Mouse (Mus musculus) erythroid progenitor cell, adult 5-6 weeks (primary cell): ENCODE results near the gene Pih1d3. TPM values are rescaled to one million over a fixed set of nuclear protein-coding genes. Genes with fewer than 3 reads are reported as not detected.

ENCODE experiments used
- ATAC-seq: replicated peaks from 2 replicates; pipeline ENCODE4 v1.8.0; 2016; ENCODE audit warnings: moderate number of reproducible peaks, mild to moderate bottlenecking, moderate TSS enrichment, inconsistent platforms; ENCODE audit not compliant: poor library complexity, low FRiP score, severe bottlenecking
- total RNA-seq, 2 experiments: library from RNA; stranded (forward) in 1 of 2; stranded (reverse) in 1 of 2; fragments of 150-400 nt in 1 of 2; fragments of 186-747, 209-891 nt in 1 of 2; gene quantifications; 2 replicates each; pipeline versions ENCODE4 v1.2.3 to v1.2.4; 2015 to 2017; ENCODE audit warnings: low replicate concordance in 2 of 2

The Pih1d3 gene
- total RNA-seq (2015; ENCODE audit: low replicate concordance) (not detected in 2 replicates), total RNA-seq (2017; ENCODE audit: low replicate concordance) (not detected in 2 replicates)

GRCm38 (mm10) chr1:31222564-31222963 is at the start of gene Pih1d3, which contains the start of gene 4931428L18Rik:
Pih1d3 (plus strand) TSS chr1:31222838.
4931428L18Rik (minus strand) TSS chr1:31222684.
- ATAC-seq = no peak

- ATAC-seq = no peak
Measured at GRCm38 (mm10) chr1:31175401-31175800, 47.2 kb upstream of the Pih1d3 start.

- no peak for ATAC-seq
Measured at GRCm38 (mm10) chr1:31176101-31176500, 46.5 kb upstream of the Pih1d3 start, which contains the start of gene Lgsn. Lgsn (plus strand) TSS chr1:31176401.

- ATAC-seq = no peak
Measured at GRCm38 (mm10) chr1:31178264-31178663, 44.4 kb upstream of the Pih1d3 start.

- ATAC-seq = no peak
Measured at GRCm38 (mm10) chr1:31190237-31190866, 32.3 kb upstream of the Pih1d3 start.

GRCm38 (mm10) chr1:31195633-31196032 is 27.0 kb upstream of the Pih1d3 start:
- ATAC-seq = no peak

GRCm38 (mm10) chr1:31196959-31197358 is 25.7 kb upstream of the Pih1d3 start:
- ATAC-seq = no peak

- no peak for ATAC-seq
Measured at GRCm38 (mm10) chr1:31203771-31204170, 18.9 kb upstream of the Pih1d3 start.

- ATAC-seq = no peak
Measured at GRCm38 (mm10) chr1:31205346-31205745, 17.3 kb upstream of the Pih1d3 start.

- no peak for ATAC-seq
Measured at GRCm38 (mm10) chr1:31205770-31206169, 16.9 kb upstream of the Pih1d3 start.

- no peak for ATAC-seq
Measured at GRCm38 (mm10) chr1:31210144-31210543, 12.5 kb upstream of the Pih1d3 start.

- ATAC-seq = no peak
Measured at GRCm38 (mm10) chr1:31214831-31215230, 7.8 kb upstream of the Pih1d3 start.

GRCm38 (mm10) chr1:31220599-31221250 is 1.9 kb upstream of the Pih1d3 start:
- no peak for ATAC-seq

GRCm38 (mm10) chr1:31233319-31234036 is 10.8 kb downstream of the Pih1d3 start:
- no peak for ATAC-seq

- ATAC-seq = no peak
Measured at GRCm38 (mm10) chr1:31260218-31260923, 37.7 kb downstream of the Pih1d3 start.

Other genes starting within 250 kb of the Pih1d3 start
- not detected in 2 replicates for gene AC153137.1, start 244.9 kb upstream of the Pih1d3 start, total RNA-seq (2015; ENCODE audit: low replicate concordance)
- gene AC153137.1, start 244.9 kb upstream of the Pih1d3 start, total RNA-seq (2017; ENCODE audit: low replicate concordance) = not detected in 2 replicates
- not detected in 2 replicates for gene Lgsn, start 46.4 kb upstream of the Pih1d3 start, total RNA-seq (2015; ENCODE audit: low replicate concordance)
- not detected in 2 replicates for gene Lgsn, start 46.4 kb upstream of the Pih1d3 start, total RNA-seq (2017; ENCODE audit: low replicate concordance)
- not detected in 2 replicates for gene 4931428L18Rik, start 154 bp upstream of the Pih1d3 start, total RNA-seq (2015; ENCODE audit: low replicate concordance)
- not detected in 2 replicates for gene 4931428L18Rik, start 154 bp upstream of the Pih1d3 start, total RNA-seq (2017; ENCODE audit: low replicate concordance)